8 mouse cellular contexts compared by ENCODE assay signal in the genomic region with DNA sequence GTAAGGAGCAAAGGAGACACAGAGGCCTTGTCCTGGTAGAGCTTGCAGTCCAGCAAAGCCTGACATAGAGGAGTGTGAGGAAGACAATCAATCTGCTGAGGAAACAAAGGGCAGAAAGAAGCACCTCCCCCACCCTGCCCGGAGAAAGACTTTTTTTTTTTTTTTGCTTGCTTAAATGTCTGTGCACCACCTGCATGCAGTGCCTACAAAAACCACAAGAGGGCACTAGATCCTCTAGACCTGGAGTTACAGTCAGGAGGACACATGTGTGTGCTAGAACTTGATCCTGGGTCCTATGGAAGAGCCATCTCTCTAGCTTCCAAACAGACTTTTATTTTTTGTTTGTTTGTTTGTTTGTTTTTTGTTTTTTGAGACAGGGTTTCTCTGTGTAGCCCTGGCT. TPM values are rescaled to one million over a fixed set of nuclear protein-coding genes. Genes with fewer than 3 reads are reported as not detected.
DNase-seq lines count a peak whose midpoint lies in the region; ATAC-seq and TF ChIP-seq lines count a peak whose summit lies in the region.

No protein-coding gene starts in this region.

- peaks cover 5% of the 10 kb centered on the region for H3K4me1 ChIP-seq in hindbrain, embryonic 11.5 days (replicated peaks; ENCODE audit: control insufficient read depth, insufficient read depth, low read length)
- peaks cover 16% of the 10 kb centered on the region for H3K4me1 ChIP-seq in hindbrain, embryonic 12.5 days
- H3K4me1 ChIP-seq in embryonic facial prominence, embryonic 11.5 days (ENCODE audit: control insufficient read depth, insufficient read depth, low read length) = peaks cover 6% of the 10 kb centered on the region; the same call in 1 of the 2 replicates
- H3K4me1 ChIP-seq in midbrain, postnatal 0 days (ENCODE audit: insufficient read depth, low read length) = peaks cover 4% of the 10 kb centered on the region; the same call in 1 of the 2 replicates

- peaks cover 9% of the 10 kb centered on the region for H3K79me3 ChIP-seq in C2C12 (ENCODE audit: low read depth)

- WGBS in hindbrain, embryonic 11.5 days = 14% methylated on average over 1 of the region's 1 CpGs
- 10% methylated on average over 1 of the region's 1 CpGs for WGBS in hindbrain, embryonic 12.5 days
- WGBS in embryonic facial prominence, embryonic 11.5 days = 22% methylated on average over 1 of the region's 1 CpGs
- 12% methylated on average over 1 of the region's 1 CpGs for WGBS in midbrain, postnatal 0 days

- TF ChIP-seq CTCF in C2C12 (IDR thresholded peaks at IDR 0.05; ENCODE audit: control insufficient read depth, insufficient read depth, insufficient read length) = no peak
- TF ChIP-seq CTCF in midbrain, postnatal 0 days (IDR thresholded peaks at IDR 0.05) = peak; percentile 76

- no peak overlapping the region for H3K4me3 ChIP-seq in hindbrain, embryonic 11.5 days (ENCODE audit: low read depth, low read length)
- no peak overlapping the region for H3K4me3 ChIP-seq in hindbrain, embryonic 12.5 days
- H3K4me3 ChIP-seq in C2C12 (ENCODE audit: insufficient read depth, poor library complexity, severe bottlenecking) = no peak overlapping the region
- no peak overlapping the region for H3K4me3 ChIP-seq in embryonic facial prominence, embryonic 11.5 days (ENCODE audit: low read depth, low read length)
- H3K4me3 ChIP-seq in midbrain, postnatal 0 days (ENCODE audit: low read depth, low read length) = no peak overlapping the region

- H3K36me3 ChIP-seq in hindbrain, embryonic 11.5 days (ENCODE audit: control insufficient read depth, insufficient read depth, low read length) = no peaks in the 10 kb centered on the region
- H3K36me3 ChIP-seq in hindbrain, embryonic 12.5 days = no peaks in the 10 kb centered on the region
- peaks cover 1% of the 10 kb centered on the region for H3K36me3 ChIP-seq in C2C12 (ENCODE audit: control insufficient read depth, insufficient read depth)
- H3K36me3 ChIP-seq in embryonic facial prominence, embryonic 11.5 days (replicated peaks; ENCODE audit: control insufficient read depth, insufficient read depth, low read depth, low read length) = no peaks in the 10 kb centered on the region
- H3K36me3 ChIP-seq in midbrain, postnatal 0 days (ENCODE audit: insufficient read depth, low read length) = no peaks in the 10 kb centered on the region

- peaks cover 13% of the 10 kb centered on the region for H3K79me2 ChIP-seq in C2C12 (ENCODE audit: control insufficient read depth, insufficient read depth)

- no peak overlapping the region for H3K4me2 ChIP-seq in hindbrain, embryonic 11.5 days (replicated peaks; ENCODE audit: low read depth, low read length)
- H3K4me2 ChIP-seq in hindbrain, embryonic 12.5 days (replicated peaks) = no peak overlapping the region
- H3K4me2 ChIP-seq in embryonic facial prominence, embryonic 11.5 days (ENCODE audit: low read depth, low read length) = no peak overlapping the region
- no peak overlapping the region for H3K4me2 ChIP-seq in midbrain, postnatal 0 days (ENCODE audit: low read depth, low read length, poor library complexity, severe bottlenecking)

- no peak overlapping the region for H3ac ChIP-seq in C2C12 (ENCODE audit: control insufficient read depth, insufficient read length, low read depth)

- DNase-seq in hindbrain, embryonic 11.5 days (ENCODE audit: low spot score) = peak; percentile 80
- DNase-seq in MN1 (ENCODE audit: low spot score) = peak; percentile 61
- peak; percentile 80 for DNase-seq in embryonic facial prominence, embryonic 11.5 days (ENCODE audit: low spot score)
- peak; percentile 63 for DNase-seq in midbrain, postnatal 0 days (ENCODE audit: low spot score)
- no peak for DNase-seq in yolk sac, embryonic 10.5 days (ENCODE audit: low spot score)
- no peak for DNase-seq in left cerebral cortex, adult 18-20 months (ENCODE audit: low spot score in 2 of 2)

- H3K27me3 ChIP-seq in hindbrain, embryonic 11.5 days (ENCODE audit: control insufficient read depth, insufficient read depth, low read length) = no peaks in the 10 kb centered on the region
- H3K27me3 ChIP-seq in hindbrain, embryonic 12.5 days = no peaks in the 10 kb centered on the region
- no peaks in the 10 kb centered on the region for H3K27me3 ChIP-seq in C2C12 (ENCODE audit: control insufficient read depth, insufficient read depth, insufficient read length)
- H3K27me3 ChIP-seq in embryonic facial prominence, embryonic 11.5 days (ENCODE audit: control insufficient read depth, insufficient read depth, low read length) = no peaks in the 10 kb centered on the region
- no peaks in the 10 kb centered on the region for H3K27me3 ChIP-seq in midbrain, postnatal 0 days (ENCODE audit: insufficient read depth, low read length)

- 0 out of 2 replicates have a peak overlapping the region, but pooled peaks have one; percentile 17 for H3K9ac ChIP-seq in hindbrain, embryonic 11.5 days (ENCODE audit: low read depth, low read length)
- no peak overlapping the region for H3K9ac ChIP-seq in hindbrain, embryonic 12.5 days
- no peak overlapping the region for H3K9ac ChIP-seq in embryonic facial prominence, embryonic 11.5 days (replicated peaks; ENCODE audit: low read length)
- H3K9ac ChIP-seq in midbrain, postnatal 0 days (replicated peaks; ENCODE audit: low read length, poor library complexity, severe bottlenecking) = no peak overlapping the region

- no peaks in the 10 kb centered on the region for H3K9me3 ChIP-seq in hindbrain, embryonic 11.5 days (ENCODE audit: control insufficient read depth, low read length)
- H3K9me3 ChIP-seq in hindbrain, embryonic 12.5 days (replicated peaks) = no peaks in the 10 kb centered on the region
- H3K9me3 ChIP-seq in embryonic facial prominence, embryonic 11.5 days (replicated peaks; ENCODE audit: control insufficient read depth, low read length) = no peaks in the 10 kb centered on the region
- H3K9me3 ChIP-seq in midbrain, postnatal 0 days (ENCODE audit: low read length) = no peaks in the 10 kb centered on the region

- ATAC-seq in hindbrain, embryonic 11.5 days (ENCODE audit: low FRiP score) = no peak
- no peak for ATAC-seq in hindbrain, embryonic 12.5 days (ENCODE audit: low FRiP score)
- no peak for ATAC-seq in embryonic facial prominence, embryonic 11.5 days (replicated peaks; ENCODE audit: insufficient number of reproducible peaks, low FRiP score, low TSS enrichment, low read depth)
- ATAC-seq in midbrain, postnatal 0 days (ENCODE audit: low FRiP score) = no peak

- no peak overlapping the region for H3K27ac ChIP-seq in hindbrain, embryonic 11.5 days (ENCODE audit: low read depth, low read length)
- H3K27ac ChIP-seq in hindbrain, embryonic 12.5 days = no peak overlapping the region
- H3K27ac ChIP-seq in embryonic facial prominence, embryonic 11.5 days (replicated peaks; ENCODE audit: low read depth, low read length) = no peak overlapping the region
- H3K27ac ChIP-seq in midbrain, postnatal 0 days (ENCODE audit: low read depth, low read length) = no peak overlapping the region

RNA-seq across cellular contexts. Expression of gene Atxn7l3, which starts 3.4 kb away (rescaled TPM):
- polyA plus RNA-seq in hindbrain, embryonic 11.5 days (2014; fragmentation: Nextera tagmentation; extraction: Ambion mirVana) = 17.5 and 22.0 TPM in 2 replicates
- 28.5 and 29.7 TPM in 2 replicates for polyA plus RNA-seq in hindbrain, embryonic 12.5 days (2016; fragmentation: Nextera tagmentation; extraction: Ambion mirVana)
- polyA plus RNA-seq in C2C12 (2012; fragmentation: generic; extraction: Trizol) = 33.9 TPM
- polyA plus RNA-seq in embryonic facial prominence, embryonic 11.5 days (2014; fragmentation: Nextera tagmentation; extraction: Ambion mirVana) = 15.1 and 17.3 TPM in 2 replicates
- total RNA-seq in midbrain, postnatal 0 days (2014; rRNA removed) = 166 and 169 TPM in 2 replicates
- 25.4 and 26.5 TPM in 2 replicates for polyA plus RNA-seq in midbrain, postnatal 0 days (2015; fragmentation: Nextera tagmentation; extraction: Ambion mirVana)
- 100 to 1,000 TPM; 224 to 230 TPM for total RNA-seq in left cerebral cortex, adult 18-20 months (2021)

RNA-seq across cellular contexts. Expression of gene Tmub2, which starts 15.1 kb away (rescaled TPM):
- 64.0 and 65.2 TPM in 2 replicates for polyA plus RNA-seq in hindbrain, embryonic 11.5 days (2014; fragmentation: Nextera tagmentation; extraction: Ambion mirVana)
- polyA plus RNA-seq in hindbrain, embryonic 12.5 days (2016; fragmentation: Nextera tagmentation; extraction: Ambion mirVana) = 67.9 and 68.4 TPM in 2 replicates
- polyA plus RNA-seq in C2C12 (2012; fragmentation: generic; extraction: Trizol) = 25.2 TPM
- 40.9 and 50.1 TPM in 2 replicates for polyA plus RNA-seq in embryonic facial prominence, embryonic 11.5 days (2014; fragmentation: Nextera tagmentation; extraction: Ambion mirVana)
- total RNA-seq in midbrain, postnatal 0 days (2014; rRNA removed) = 80.5 and 90.8 TPM in 2 replicates
- polyA plus RNA-seq in midbrain, postnatal 0 days (2015; fragmentation: Nextera tagmentation; extraction: Ambion mirVana) = 65.4 and 73.9 TPM in 2 replicates
- total RNA-seq in left cerebral cortex, adult 18-20 months (2021) = 10 to 100 TPM; 65.1 to 71.0 TPM

RNA-seq across cellular contexts. Expression of gene Ubtf, which starts 19.7 kb away (rescaled TPM):
- 82.1 and 83.4 TPM in 2 replicates for polyA plus RNA-seq in hindbrain, embryonic 11.5 days (2014; fragmentation: Nextera tagmentation; extraction: Ambion mirVana)
- polyA plus RNA-seq in hindbrain, embryonic 12.5 days (2016; fragmentation: Nextera tagmentation; extraction: Ambion mirVana) = 101 and 111 TPM in 2 replicates
- 70.2 TPM for polyA plus RNA-seq in C2C12 (2012; fragmentation: generic; extraction: Trizol)
- polyA plus RNA-seq in embryonic facial prominence, embryonic 11.5 days (2014; fragmentation: Nextera tagmentation; extraction: Ambion mirVana) = 81.0 and 84.5 TPM in 2 replicates
- total RNA-seq in midbrain, postnatal 0 days (2014; rRNA removed) = 64.3 and 71.4 TPM in 2 replicates
- 56.3 and 64.3 TPM in 2 replicates for polyA plus RNA-seq in midbrain, postnatal 0 days (2015; fragmentation: Nextera tagmentation; extraction: Ambion mirVana)
- total RNA-seq in left cerebral cortex, adult 18-20 months (2021) = 100 to 1,000 TPM; 123 to 140 TPM

RNA-seq across cellular contexts. Expression of gene Asb16, which starts 31.3 kb away (rescaled TPM):
- polyA plus RNA-seq in hindbrain, embryonic 11.5 days (2014; fragmentation: Nextera tagmentation; extraction: Ambion mirVana) = 0.06 and 0.08 TPM in 2 replicates
- polyA plus RNA-seq in hindbrain, embryonic 12.5 days (2016; fragmentation: Nextera tagmentation; extraction: Ambion mirVana) = not detected in 2 replicates
- polyA plus RNA-seq in C2C12 (2012; fragmentation: generic; extraction: Trizol) = not detected
- 0.11 TPM in 1 of 2 replicates, not detected in the other for polyA plus RNA-seq in embryonic facial prominence, embryonic 11.5 days (2014; fragmentation: Nextera tagmentation; extraction: Ambion mirVana)
- total RNA-seq in midbrain, postnatal 0 days (2014; rRNA removed) = 2.3 and 2.5 TPM in 2 replicates
- 0.28 and 0.32 TPM in 2 replicates for polyA plus RNA-seq in midbrain, postnatal 0 days (2015; fragmentation: Nextera tagmentation; extraction: Ambion mirVana)
- 1 to 10 TPM; 2.2 to 2.9 TPM for total RNA-seq in left cerebral cortex, adult 18-20 months (2021)

RNA-seq across cellular contexts. Expression of gene BC030867, which starts 51.2 kb away (rescaled TPM):
- polyA plus RNA-seq in hindbrain, embryonic 11.5 days (2014; fragmentation: Nextera tagmentation; extraction: Ambion mirVana) = 13.2 and 14.0 TPM in 2 replicates
- polyA plus RNA-seq in hindbrain, embryonic 12.5 days (2016; fragmentation: Nextera tagmentation; extraction: Ambion mirVana) = 9.4 and 12.5 TPM in 2 replicates
- polyA plus RNA-seq in C2C12 (2012; fragmentation: generic; extraction: Trizol) = 12.0 TPM
- 20.8 and 20.9 TPM in 2 replicates for polyA plus RNA-seq in embryonic facial prominence, embryonic 11.5 days (2014; fragmentation: Nextera tagmentation; extraction: Ambion mirVana)
- total RNA-seq in midbrain, postnatal 0 days (2014; rRNA removed) = 2.1 TPM in 2 replicates
- 0.53 and 0.60 TPM in 2 replicates for polyA plus RNA-seq in midbrain, postnatal 0 days (2015; fragmentation: Nextera tagmentation; extraction: Ambion mirVana)
- 1 to 10 TPM; 1.0 to 2.3 TPM for total RNA-seq in left cerebral cortex, adult 18-20 months (2021)

Comparison
In these comparisons a context has a peak if more than half of its experiments do, and no peak if none do; other contexts are left out.
1. DNase-seq: peak in hindbrain, embryonic 11.5 days (single experiment), MN1 (single experiment), embryonic facial prominence, embryonic 11.5 days (single experiment) and midbrain, postnatal 0 days (single experiment); none in yolk sac, embryonic 10.5 days (single experiment) and left cerebral cortex, adult 18-20 months (0 of 2).